Mouse (Mus musculus) heart, adult 2 months (tissue): ENCODE data around the gene D130052B06Rik. TPM values are rescaled to one million over a fixed set of nuclear protein-coding genes. Genes with fewer than 3 reads are reported as not detected.

Experiments used
- DNase-seq, 2 experiments: peaks; one replicate each; pipeline ENCODE4 v3.0.0; 2021
- H3K27ac ChIP-seq: fragments of 200-600 bp; 2 replicates; pipeline ENCODE4 v1.8.1; 2022
- H3K27me3 ChIP-seq: fragments of 200-500 bp; 2 replicates; pipeline ENCODE4 v1.6.1; 2012; ENCODE audit warnings: mild to moderate bottlenecking, low read length, inconsistent platforms, mixed read lengths; ENCODE audit not compliant: control insufficient read depth, insufficient read depth
- H3K36me3 ChIP-seq: fragments of 200-500 bp; 2 replicates; pipeline ENCODE4 v1.6.1; 2012; ENCODE audit warnings: low read length, inconsistent platforms; ENCODE audit not compliant: control insufficient read depth, insufficient read depth
- H3K4me1 ChIP-seq: fragments of 200-500 bp; 2 replicates; pipeline ENCODE4 v1.6.1; 2011; ENCODE audit warnings: low read length; ENCODE audit not compliant: control insufficient read depth, insufficient read depth
- H3K4me3 ChIP-seq: fragments of 200-600 bp; 2 replicates; pipeline ENCODE4 v1.8.1; 2022
- H3K79me2 ChIP-seq: fragments of 200-500 bp; replicated peaks from 2 replicates; pipeline ENCODE4 v1.6.1; 2012; ENCODE audit warnings: mild to moderate bottlenecking, inconsistent platforms, low read length, moderate library complexity, mixed read lengths; ENCODE audit not compliant: control insufficient read depth, insufficient read depth
- H3K9ac ChIP-seq: fragments of 200-500 bp; 2 replicates; pipeline ENCODE4 v1.6.1; 2012; ENCODE audit warnings: low read depth, mild to moderate bottlenecking, control low read depth, inconsistent platforms, low read length, mixed read lengths
- CTCF ChIP-seq: fragments of 200-600 bp; IDR thresholded peaks from 2 replicates; pipeline ENCODE4 v1.8.1; 2022; ENCODE audit warnings: antibody characterized with exemption, mild to moderate bottlenecking, moderate library complexity
- EP300 ChIP-seq: fragments of 200-500 bp; IDR thresholded peaks from 2 replicates; pipeline ENCODE4 v1.6.1; 2011; ENCODE audit warnings: low read depth, low read length, control low read depth; ENCODE audit not compliant: insufficient read depth
- POLR2A ChIP-seq: fragments of 200-500 bp; IDR thresholded peaks from 2 replicates; pipeline ENCODE4 v1.6.1; 2011; ENCODE audit warnings: mild to moderate bottlenecking, low read depth, low read length, control low read depth; ENCODE audit not compliant: insufficient read depth
- WGBS: fragments of 180-500 bp; shearing (Covaris S2); methylation state at CpG from one replicate; pipeline ENCODE4 v1.1.7; 2018; 5-methylcytosine and 5-hydroxymethylcytosine counted together
- intact Hi-C: fragments of 180-260 bp; cut with DNase I; formaldehyde crosslinking; loops from one replicate; pipeline ENCODE4 v1.15.1; 2025
- polyA plus RNA-seq: library from polyadenylated mRNA; depleted of rRNA; stranded (reverse); fragments of >200 nt; gene quantifications from 2 replicates; pipeline ENCODE4 v1.2.3, GENCODE M21; 2012
- total RNA-seq, 2 experiments: library from RNA; stranded (reverse); gene quantifications; 2 replicates each; pipeline ENCODE4 v1.2.3; 2021

Gene D130052B06Rik
- total and polyA plus RNA-seq, 3 experiments: not detected

- TF ChIP-seq EP300 (no peak), POLR2A (no peak), CTCF (no peak)
- H3K9ac ChIP-seq: no peak overlapping the region
- H3K27ac ChIP-seq: no peak overlapping the region
- H3K4me3 ChIP-seq: no peak overlapping the region
- no peaks in the 10 kb centered on the region for H3K4me1 ChIP-seq
- H3K27me3 ChIP-seq: no peaks in the 10 kb centered on the region; the same call in 1 of the 2 replicates
- no peaks in the 10 kb centered on the region for H3K79me2 ChIP-seq
- 26% methylated on average over 3 of the region's 3 CpGs for WGBS
- no peak for DNase-seq
- no peaks in the 10 kb centered on the region for H3K36me3 ChIP-seq
- intact Hi-C loops: no loop called here
Measured at GRCm38 (mm10) chr11:33579621-33580020, 19.5 kb upstream of the D130052B06Rik start.

- Histone ChIP-seq H3K27me3 (no peaks in the 10 kb centered on the region; the same call in 1 of the 2 replicates), H3K27ac (no peak overlapping the region), H3K79me2 (no peaks in the 10 kb centered on the region), H3K4me1 (no peaks in the 10 kb centered on the region), H3K9ac (no peak overlapping the region), H3K4me3 (no peak overlapping the region), H3K36me3 (no peaks in the 10 kb centered on the region)
- DNase-seq: no peak
- intact Hi-C loops: no loop called here
- 70% methylated on average over 6 of the region's 6 CpGs for WGBS
- TF ChIP-seq EP300 (no peak), CTCF (no peak), POLR2A (no peak)
Measured at GRCm38 (mm10) chr11:33586614-33587013, 12.5 kb upstream of the D130052B06Rik start.

GRCm38 (mm10) chr11:33590771-33591170 is 8.3 kb upstream of the D130052B06Rik start:
- intact Hi-C loops: no loop called here
- H3K4me3 ChIP-seq: no peak overlapping the region
- no peaks in the 10 kb centered on the region for H3K36me3 ChIP-seq
- H3K27ac ChIP-seq: no peak overlapping the region
- no peaks in the 10 kb centered on the region for H3K4me1 ChIP-seq
- DNase-seq: no peak
- H3K79me2 ChIP-seq: no peaks in the 10 kb centered on the region
- no peaks in the 10 kb centered on the region for H3K27me3 ChIP-seq
- H3K9ac ChIP-seq: no peak overlapping the region
- WGBS: 76% methylated on average over 3 of the region's 3 CpGs
- no peak for TF ChIP-seq CTCF
- TF ChIP-seq EP300: no peak
- no peak for TF ChIP-seq POLR2A

- H3K27me3 ChIP-seq: no peaks in the 10 kb centered on the region
- H3K4me3 ChIP-seq: no peak overlapping the region
- intact Hi-C loops: no loop called here
- TF ChIP-seq CTCF (no peak), EP300 (no peak), POLR2A (no peak)
- no peak overlapping the region for H3K27ac ChIP-seq
- H3K79me2 ChIP-seq: no peaks in the 10 kb centered on the region
- H3K9ac ChIP-seq: no peak overlapping the region
- 72% methylated on average over 4 of the region's 4 CpGs for WGBS
- no peak for DNase-seq
- no peaks in the 10 kb centered on the region for H3K4me1 ChIP-seq
- H3K36me3 ChIP-seq: no peaks in the 10 kb centered on the region
Measured at GRCm38 (mm10) chr11:33592826-33593225, 6.3 kb upstream of the D130052B06Rik start.

- Histone ChIP-seq H3K4me3 (no peak overlapping the region), H3K9ac (no peak overlapping the region), H3K4me1 (no peaks in the 10 kb centered on the region), H3K27me3 (no peaks in the 10 kb centered on the region), H3K79me2 (no peaks in the 10 kb centered on the region), H3K36me3 (no peaks in the 10 kb centered on the region), H3K27ac (no peak overlapping the region)
- WGBS: 70% methylated on average over 4 of the region's 4 CpGs
- TF ChIP-seq POLR2A (no peak), EP300 (no peak), CTCF (no peak)
- intact Hi-C loops: no loop called here
- no peak for DNase-seq
Measured at GRCm38 (mm10) chr11:33596655-33597054, 2.4 kb upstream of the D130052B06Rik start.

GRCm38 (mm10) chr11:33603174-33603573 is 4.1 kb downstream of the D130052B06Rik start:
- H3K4me3 ChIP-seq: no peak overlapping the region
- no peaks in the 10 kb centered on the region for H3K79me2 ChIP-seq
- no peak for DNase-seq
- no peaks in the 10 kb centered on the region for H3K27me3 ChIP-seq
- H3K27ac ChIP-seq: no peak overlapping the region
- H3K4me1 ChIP-seq: no peaks in the 10 kb centered on the region
- TF ChIP-seq EP300 (no peak), CTCF (no peak), POLR2A (no peak)
- H3K36me3 ChIP-seq: no peaks in the 10 kb centered on the region
- WGBS: 43% methylated on average over 2 of the region's 2 CpGs
- no peak overlapping the region for H3K9ac ChIP-seq
- intact Hi-C loops: no loop called here
